Mouse (Mus musculus): ENCODE results near the gene Btbd17.

DNA sequence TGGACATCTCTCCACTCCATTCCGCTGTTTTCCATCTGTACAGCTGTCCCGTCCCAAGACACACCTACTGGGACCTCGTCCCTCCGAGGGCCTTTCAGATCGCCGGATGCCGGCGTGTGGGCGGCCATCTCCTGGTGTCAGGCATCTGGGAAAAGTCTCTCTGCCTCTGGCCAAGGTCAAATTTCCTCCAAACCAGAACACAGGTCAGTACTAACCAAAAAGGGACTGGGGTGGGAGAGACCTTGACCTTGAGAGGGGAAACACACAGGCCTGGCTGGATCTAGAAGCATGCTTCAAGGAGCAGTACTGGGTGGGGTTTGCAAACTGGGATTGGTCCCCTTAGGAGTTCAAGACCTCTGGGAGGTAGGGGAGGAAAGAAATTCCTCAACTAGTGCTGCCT, 6.0 kb downstream of the Btbd17 start:
- TF ChIP-seq CTCF (IDR thresholded peaks at IDR 0.05; ENCODE audit: low read depth), result no peak
- TF ChIP-seq EP300 (IDR thresholded peaks at IDR 0.05; ENCODE audit: low read depth), result no peak
